16 mouse cellular contexts compared by ENCODE assay signal in genomic region chr4:66222602-66223317, GRCm38 (mm10).
DNase-seq lines count a peak whose midpoint lies in the region; ATAC-seq and TF ChIP-seq lines count a peak whose summit lies in the region.
"Had no signal": no experiment of that assay in that cellular context is flagged by ENCODE, and none has a peak within 500 bp of the region (broad histone marks: within the 10 kb centered on the region; RNA-seq: fewer than 3 reads in every experiment).

No protein-coding gene starts in this region.

- no peak for ATAC-seq in hindbrain, embryonic 14.5 days (ENCODE audit: low FRiP score)
- no peak for ATAC-seq in stomach, postnatal 0 days (ENCODE audit: low FRiP score, low TSS enrichment)
- ATAC-seq: forebrain, postnatal 0 days had no signal

- peaks cover 6% of the 10 kb centered on the region; the same call in 1 of the 2 replicates for H3K4me1 ChIP-seq in olfactory bulb, adult 2 months (ENCODE audit: control insufficient read depth, insufficient read depth, low read length)
- no peaks in the 10 kb centered on the region for H3K4me1 ChIP-seq in hindbrain, embryonic 14.5 days (replicated peaks; ENCODE audit: control insufficient read depth, insufficient read depth, low read length)
- H3K4me1 ChIP-seq in stomach, postnatal 0 days (replicated peaks; ENCODE audit: control insufficient read depth, insufficient read depth) = no peaks in the 10 kb centered on the region
- H3K4me1 ChIP-seq: heart, embryonic 10.5 days; hindbrain, embryonic 12.5 days; limb, embryonic 12.5 days; lung, embryonic 15.5 days; midbrain, embryonic 12.5 days; neural tube, embryonic 13.5 days had no signal

- TF ChIP-seq CTCF in olfactory bulb, adult 2 months (IDR thresholded peaks at IDR 0.05; ENCODE audit: insufficient read depth, low read depth, low read length) = no peak
- no peak for TF ChIP-seq CTCF in stomach, postnatal 0 days (IDR thresholded peaks at IDR 0.05; ENCODE audit: low read depth)

- H3K27ac ChIP-seq in olfactory bulb, adult 2 months (ENCODE audit: insufficient read depth, low read depth, low read length) = 0 out of 2 replicates have a peak overlapping the region, but pooled peaks have one; percentile 21
- H3K27ac ChIP-seq in hindbrain, embryonic 14.5 days = no peak overlapping the region
- H3K27ac ChIP-seq in stomach, postnatal 0 days (replicated peaks) = no peak overlapping the region
- H3K27ac ChIP-seq: heart, embryonic 10.5 days; hindbrain, embryonic 12.5 days; limb, embryonic 12.5 days; lung, embryonic 15.5 days; midbrain, embryonic 12.5 days; neural tube, embryonic 13.5 days had no signal

- no peaks in the 10 kb centered on the region for H3K36me3 ChIP-seq in hindbrain, embryonic 14.5 days (replicated peaks; ENCODE audit: control insufficient read depth, insufficient read depth)
- no peaks in the 10 kb centered on the region for H3K36me3 ChIP-seq in stomach, postnatal 0 days (ENCODE audit: control insufficient read depth, insufficient read depth, low read length)
- H3K36me3 ChIP-seq: heart, embryonic 10.5 days; hindbrain, embryonic 12.5 days; limb, embryonic 12.5 days; lung, embryonic 15.5 days; midbrain, embryonic 12.5 days; neural tube, embryonic 13.5 days had no signal

- no peaks in the 10 kb centered on the region for H3K27me3 ChIP-seq in hindbrain, embryonic 14.5 days (ENCODE audit: control insufficient read depth, insufficient read depth, low read length)
- H3K27me3 ChIP-seq in stomach, postnatal 0 days (ENCODE audit: control insufficient read depth, insufficient read depth, low read length) = no peaks in the 10 kb centered on the region
- H3K27me3 ChIP-seq: hindbrain, embryonic 12.5 days; limb, embryonic 12.5 days; lung, embryonic 15.5 days; midbrain, embryonic 12.5 days; neural tube, embryonic 13.5 days had no signal

- no peak for TF ChIP-seq POLR2A in olfactory bulb, adult 2 months (IDR thresholded peaks at IDR 0.05; ENCODE audit: insufficient read depth, low read depth, low read length)

- no peak overlapping the region for H3K9ac ChIP-seq in hindbrain, embryonic 14.5 days
- H3K9ac ChIP-seq in stomach, postnatal 0 days (ENCODE audit: low read length) = no peak overlapping the region
- H3K9ac ChIP-seq: forebrain, postnatal 0 days; hindbrain, embryonic 12.5 days; limb, embryonic 12.5 days; lung, embryonic 15.5 days; midbrain, embryonic 12.5 days; neural tube, embryonic 13.5 days had no signal

- H3K4me2 ChIP-seq in hindbrain, embryonic 14.5 days (replicated peaks) = no peak overlapping the region
- no peak overlapping the region for H3K4me2 ChIP-seq in stomach, postnatal 0 days (replicated peaks; ENCODE audit: low read depth)
- H3K4me2 ChIP-seq: hindbrain, embryonic 12.5 days; limb, embryonic 12.5 days; lung, embryonic 15.5 days; midbrain, embryonic 12.5 days; neural tube, embryonic 13.5 days had no signal

- H3K9me3 ChIP-seq in hindbrain, embryonic 14.5 days (ENCODE audit: control insufficient read depth, low read length) = no peaks in the 10 kb centered on the region
- H3K9me3 ChIP-seq in stomach, postnatal 0 days (ENCODE audit: control insufficient read depth, low read length) = no peaks in the 10 kb centered on the region
- H3K9me3 ChIP-seq: heart, embryonic 10.5 days; hindbrain, embryonic 12.5 days; limb, embryonic 12.5 days; lung, embryonic 15.5 days; midbrain, embryonic 12.5 days; neural tube, embryonic 13.5 days had no signal

- 68% methylated on average over 9 of the region's 9 CpGs for WGBS in olfactory bulb, adult 2 months
- 91% methylated on average over 9 of the region's 9 CpGs for WGBS in hindbrain, embryonic 14.5 days
- WGBS in stomach, postnatal 0 days = 85% methylated on average over 9 of the region's 9 CpGs

- peak; percentile 49 to 59 for DNase-seq in cerebellum, adult 18-20 months
- DNase-seq in cerebellum, postnatal 25 days = peak; percentile 55 to 56
- peak; percentile 72 for DNase-seq in layer of hippocampus, adult 9-11 months
- no peak for DNase-seq in hindbrain, embryonic 14.5 days (ENCODE audit: low spot score)
- no peak for DNase-seq in B cell, adult 2 months
- no peak for DNase-seq in stomach, postnatal 0 days (ENCODE audit: low spot score)
- DNase-seq: adrenal gland, postnatal 25 days; forebrain, postnatal 0 days; kidney, adult 9 months had no signal

- H3K4me3 ChIP-seq in olfactory bulb, adult 2 months (ENCODE audit: insufficient read depth, low read depth, low read length) = no peak overlapping the region
- no peak overlapping the region for H3K4me3 ChIP-seq in hindbrain, embryonic 14.5 days (replicated peaks; ENCODE audit: low read length)
- no peak overlapping the region for H3K4me3 ChIP-seq in stomach, postnatal 0 days (ENCODE audit: low read depth, low read length)
- H3K4me3 ChIP-seq: heart, embryonic 10.5 days; hindbrain, embryonic 12.5 days; limb, embryonic 12.5 days; lung, embryonic 15.5 days; midbrain, embryonic 12.5 days; neural tube, embryonic 13.5 days had no signal

- no peak for TF ChIP-seq EP300 in stomach, postnatal 0 days (optimal IDR thresholded peaks at IDR 0.05)

Comparison
In these comparisons a context has a peak if more than half of its experiments do, and no peak if none do; other contexts are left out.
1. DNase-seq: peak in cerebellum, adult 18-20 months (2 of 2), cerebellum, postnatal 25 days (2 of 2) and layer of hippocampus, adult 9-11 months (single experiment); none in hindbrain, embryonic 14.5 days (single experiment), B cell, adult 2 months (0 of 2) and stomach, postnatal 0 days (single experiment).